Mouse (Mus musculus): ENCODE data around the gene Galntl6. TPM values are rescaled to one million over a fixed set of nuclear protein-coding genes. Genes with fewer than 3 reads are reported as not detected.
"Not testable (repeated sequence)": the region's sequence is repeated elsewhere in the genome, so short reads cannot be mapped to it uniquely, and the experiment has no call there.

Gene Galntl6
- polyA plus RNA-seq, 1 experiment from 2014 or later = 6.8 TPM

- Histone ChIP-seq H3K27me3 (no peaks in the 10 kb centered on the region), H3K4me2 (replicated peaks) (no peak overlapping the region), H3K9ac (replicated peaks) (no peak overlapping the region), H3K4me3 (replicated peaks) (no peak overlapping the region), H3K27ac (no peak overlapping the region), H3K4me1 (replicated peaks) (no peaks in the 10 kb centered on the region), H3K9me3 (no peaks in the 10 kb centered on the region), H3K36me3 (no peaks in the 10 kb centered on the region)
- no peak for ATAC-seq
- 84% methylated on average over 1 of the region's 1 CpGs for WGBS
Measured at GRCm38 (mm10) chr8:58575346-58575745, 337.1 kb downstream of the Galntl6 start.

GRCm38 (mm10) chr8:58568086-58568485, 344.4 kb downstream of the Galntl6 start:
- no peak overlapping the region for H3K9ac ChIP-seq (replicated peaks)
- no peaks in the 10 kb centered on the region for H3K27me3 ChIP-seq
- no peak overlapping the region for H3K4me2 ChIP-seq (replicated peaks)
- ATAC-seq = no peak
- no peak overlapping the region for H3K27ac ChIP-seq
- H3K36me3 ChIP-seq = no peaks in the 10 kb centered on the region
- WGBS = 59% methylated on average over 2 of the region's 2 CpGs
- no peaks in the 10 kb centered on the region for H3K4me1 ChIP-seq (replicated peaks)
- no peaks in the 10 kb centered on the region for H3K9me3 ChIP-seq
- H3K4me3 ChIP-seq (replicated peaks) = no peak overlapping the region

GRCm38 (mm10) chr8:58566115-58566514, 346.3 kb downstream of the Galntl6 start:
- Histone ChIP-seq H3K4me2 (replicated peaks) (no peak overlapping the region), H3K4me3 (replicated peaks) (no peak overlapping the region), H3K4me1 (replicated peaks) (no peaks in the 10 kb centered on the region), H3K9me3 (no peaks in the 10 kb centered on the region), H3K9ac (replicated peaks) (no peak overlapping the region), H3K27ac (no peak overlapping the region), H3K27me3 (no peaks in the 10 kb centered on the region), H3K36me3 (no peaks in the 10 kb centered on the region)
- 50% methylated on average over 2 of the region's 2 CpGs for WGBS
- peak; percentile 45; the same call in 1 of the 2 replicates for ATAC-seq

GRCm38 (mm10) chr8:58535781-58536180, 376.7 kb downstream of the Galntl6 start:
- no peak overlapping the region for H3K27ac ChIP-seq
- ATAC-seq = no peak
- WGBS = 80% methylated on average over 2 of the region's 2 CpGs
- no peaks in the 10 kb centered on the region for H3K9me3 ChIP-seq
- H3K4me1 ChIP-seq (replicated peaks) = no peaks in the 10 kb centered on the region
- no peak overlapping the region for H3K4me3 ChIP-seq (replicated peaks)
- no peak overlapping the region for H3K4me2 ChIP-seq (replicated peaks)
- H3K9ac ChIP-seq (replicated peaks) = no peak overlapping the region
- no peaks in the 10 kb centered on the region for H3K27me3 ChIP-seq
- no peaks in the 10 kb centered on the region for H3K36me3 ChIP-seq

GRCm38 (mm10) chr8:58534631-58535030, 377.8 kb downstream of the Galntl6 start:
- Histone ChIP-seq H3K4me3 (replicated peaks) (no peak overlapping the region), H3K4me1 (replicated peaks) (no peaks in the 10 kb centered on the region), H3K4me2 (replicated peaks) (no peak overlapping the region), H3K9ac (replicated peaks) (no peak overlapping the region), H3K27me3 (no peaks in the 10 kb centered on the region), H3K9me3 (no peaks in the 10 kb centered on the region), H3K27ac (no peak overlapping the region), H3K36me3 (no peaks in the 10 kb centered on the region)
- no peak for ATAC-seq

GRCm38 (mm10) chr8:58523443-58523842, 389.0 kb downstream of the Galntl6 start:
- ATAC-seq = no peak
- Histone ChIP-seq H3K27ac (no peak overlapping the region), H3K36me3 (no peaks in the 10 kb centered on the region), H3K9ac (replicated peaks) (no peak overlapping the region), H3K9me3 (no peaks in the 10 kb centered on the region), H3K4me2 (replicated peaks) (no peak overlapping the region), H3K27me3 (no peaks in the 10 kb centered on the region), H3K4me3 (replicated peaks) (no peak overlapping the region), H3K4me1 (replicated peaks) (no peaks in the 10 kb centered on the region)
- WGBS = 43% methylated on average over 1 of the region's 1 CpGs

GRCm38 (mm10) chr8:58521932-58522331, 390.5 kb downstream of the Galntl6 start:
- Histone ChIP-seq H3K9me3 (no peaks in the 10 kb centered on the region), H3K4me2 (replicated peaks) (no peak overlapping the region), H3K9ac (replicated peaks) (no peak overlapping the region), H3K4me1 (replicated peaks) (no peaks in the 10 kb centered on the region), H3K36me3 (no peaks in the 10 kb centered on the region), H3K27me3 (no peaks in the 10 kb centered on the region), H3K27ac (no peak overlapping the region), H3K4me3 (replicated peaks) (no peak overlapping the region)
- no peak for ATAC-seq

GRCm38 (mm10) chr8:58510516-58510915, 401.9 kb downstream of the Galntl6 start:
- H3K27me3 ChIP-seq = no peaks in the 10 kb centered on the region
- no peak overlapping the region for H3K27ac ChIP-seq
- H3K9me3 ChIP-seq = no peaks in the 10 kb centered on the region
- no peak overlapping the region for H3K4me2 ChIP-seq (replicated peaks)
- ATAC-seq = no peak
- H3K36me3 ChIP-seq = no peaks in the 10 kb centered on the region
- no peak overlapping the region for H3K4me3 ChIP-seq (replicated peaks)
- H3K9ac ChIP-seq (replicated peaks) = no peak overlapping the region
- H3K4me1 ChIP-seq (replicated peaks) = no peaks in the 10 kb centered on the region

- Histone ChIP-seq H3K27ac (no peak overlapping the region), H3K4me3 (replicated peaks) (no peak overlapping the region), H3K9me3 (no peaks in the 10 kb centered on the region), H3K4me2 (replicated peaks) (no peak overlapping the region), H3K9ac (replicated peaks) (no peak overlapping the region), H3K36me3 (no peaks in the 10 kb centered on the region), H3K27me3 (no peaks in the 10 kb centered on the region), H3K4me1 (replicated peaks) (no peaks in the 10 kb centered on the region)
- ATAC-seq = no peak
- 78% methylated on average over 1 of the region's 1 CpGs for WGBS
Measured at GRCm38 (mm10) chr8:58509051-58509450, 403.4 kb downstream of the Galntl6 start.

- H3K9ac ChIP-seq (replicated peaks) = no peak overlapping the region
- no peaks in the 10 kb centered on the region for H3K9me3 ChIP-seq
- no peak overlapping the region for H3K4me3 ChIP-seq (replicated peaks)
- no peak overlapping the region for H3K4me2 ChIP-seq (replicated peaks)
- H3K36me3 ChIP-seq = no peaks in the 10 kb centered on the region
- H3K27me3 ChIP-seq = no peaks in the 10 kb centered on the region
- H3K4me1 ChIP-seq (replicated peaks) = peaks cover 6% of the 10 kb centered on the region; the same call in 1 of the 2 replicates
- H3K27ac ChIP-seq = 0 out of 2 replicates have a peak overlapping the region, but pooled peaks have one; percentile 19
- ATAC-seq = peak; percentile 74; the same call in 1 of the 2 replicates
- 52% methylated on average over 4 of the region's 4 CpGs for WGBS
Measured at GRCm38 (mm10) chr8:58487099-58487498, 425.3 kb downstream of the Galntl6 start.

GRCm38 (mm10) chr8:58463342-58463741, 449.1 kb downstream of the Galntl6 start:
- not testable (repeated sequence) for H3K4me1 ChIP-seq (replicated peaks); H3K4me3 ChIP-seq (replicated peaks); H3K27me3 ChIP-seq; ATAC-seq; H3K4me2 ChIP-seq (replicated peaks); H3K27ac ChIP-seq; H3K9me3 ChIP-seq; H3K9ac ChIP-seq (replicated peaks); H3K36me3 ChIP-seq
- 93% methylated on average over 2 of the region's 2 CpGs for WGBS

- Histone ChIP-seq H3K27ac (no peak overlapping the region), H3K9me3 (no peaks in the 10 kb centered on the region), H3K4me1 (replicated peaks) (no peaks in the 10 kb centered on the region), H3K9ac (replicated peaks) (no peak overlapping the region), H3K27me3 (no peaks in the 10 kb centered on the region), H3K4me2 (replicated peaks) (no peak overlapping the region), H3K36me3 (no peaks in the 10 kb centered on the region), H3K4me3 (replicated peaks) (no peak overlapping the region)
- ATAC-seq = no peak
- WGBS = 88% methylated on average over 2 of the region's 2 CpGs
Measured at GRCm38 (mm10) chr8:58442696-58443095, 469.7 kb downstream of the Galntl6 start.

GRCm38 (mm10) chr8:58418481-58418880, 494.0 kb downstream of the Galntl6 start:
- no peak overlapping the region for H3K9ac ChIP-seq (replicated peaks)
- no peak overlapping the region for H3K4me3 ChIP-seq (replicated peaks)
- no peaks in the 10 kb centered on the region for H3K9me3 ChIP-seq
- no peak for ATAC-seq
- H3K36me3 ChIP-seq = no peaks in the 10 kb centered on the region
- no peaks in the 10 kb centered on the region for H3K4me1 ChIP-seq (replicated peaks)
- WGBS = 61% methylated on average over 5 of the region's 5 CpGs
- no peaks in the 10 kb centered on the region for H3K27me3 ChIP-seq
- no peak overlapping the region for H3K27ac ChIP-seq
- H3K4me2 ChIP-seq (replicated peaks) = no peak overlapping the region
